Mouse (Mus musculus) forebrain, embryonic 10.5 days (tissue): ENCODE data around the gene Zscan4-ps3. TPM values are rescaled to one million over a fixed set of nuclear protein-coding genes. Genes with fewer than 3 reads are reported as not detected.
"Not testable (repeated sequence)": the region's sequence is repeated elsewhere in the genome, so short reads cannot be mapped to it uniquely, and the experiment has no call there.

Source experiments
- DNase-seq: peaks from one replicate; pipeline ENCODE4 v3.0.0-alpha.2; 2017; ENCODE audit warnings: low spot score; ENCODE audit errors: extremely low spot score
- H3K27ac ChIP-seq: fragments of 300-500 bp; sonication (generic); 2 replicates; pipeline ENCODE4 v1.5.1; 2016; ENCODE audit warnings: mild to moderate bottlenecking
- H3K27me3 ChIP-seq: fragments of 300-500 bp; sonication (generic); 2 replicates; pipeline ENCODE4 v1.6.1; 2016; ENCODE audit warnings: mild to moderate bottlenecking; ENCODE audit not compliant: poor library complexity, severe bottlenecking
- H3K36me3 ChIP-seq: fragments of 300-500 bp; sonication (generic); replicated peaks from 2 replicates; pipeline ENCODE4 v1.6.1; 2016; ENCODE audit warnings: mild to moderate bottlenecking, moderate library complexity
- H3K4me1 ChIP-seq: fragments of 300-500 bp; sonication (generic); 2 replicates; pipeline ENCODE4 v1.6.1; 2016
- H3K4me3 ChIP-seq: fragments of 300-500 bp; sonication (generic); 2 replicates; pipeline ENCODE4 v1.5.1; 2016; ENCODE audit warnings: mild to moderate bottlenecking, moderate library complexity
- H3K9me3 ChIP-seq: fragments of 300-500 bp; sonication (generic); 2 replicates; pipeline ENCODE4 v1.6.1; 2016; ENCODE audit warnings: mild to moderate bottlenecking, moderate library complexity
- WGBS: fragments of 180-500 bp; shearing (Covaris S2); methylation state at CpG from one replicate; pipeline ENCODE4 v1.1.7; 2016; 5-methylcytosine and 5-hydroxymethylcytosine counted together
- polyA plus RNA-seq: library from polyadenylated mRNA; unstranded; fragments of >200 nt; fragmentation: Nextera tagmentation; extraction: Ambion mirVana; gene quantifications from 2 replicates; pipeline ENCODE4 v1.2.1, GENCODE M21; 2016

Zscan4-ps3 gene
- not detected in 2 replicates for polyA plus RNA-seq

GRCm38 (mm10) chr7:11609008-11609407, at the start of gene Zscan4-ps3:
Gene Zscan4-ps3 (plus strand): TSS chr7:11609308.
- not testable (repeated sequence) for DNase-seq, H3K27ac ChIP-seq, H3K36me3 ChIP-seq, H3K4me1 ChIP-seq, H3K4me3 ChIP-seq, H3K27me3 ChIP-seq, H3K9me3 ChIP-seq
- WGBS = 86% methylated on average over 2 of the region's 2 CpGs

- H3K27me3 ChIP-seq, H3K36me3 ChIP-seq, DNase-seq, H3K4me3 ChIP-seq, H3K4me1 ChIP-seq, H3K27ac ChIP-seq: not testable (repeated sequence)
- H3K9me3 ChIP-seq = peaks cover 15% of the 10 kb centered on the region; the same call in 1 of the 2 replicates
- 9% methylated on average over 8 of the region's 8 CpGs for WGBS
These were observed 8.0 kb downstream of the Zscan4-ps3 start for GRCm38 (mm10) chr7:11617082-11617481.

Other genes with a start within 250 kb of the Zscan4-ps3 start
- gene Zscan4f, start 211.4 kb upstream of the Zscan4-ps3 start, polyA plus RNA-seq = not detected in 2 replicates
- gene Zscan4-ps2, start 95.0 kb upstream of the Zscan4-ps3 start, polyA plus RNA-seq = not detected in 2 replicates
- not detected in 2 replicates for gene Vmn1r72, start 70.8 kb downstream of the Zscan4-ps3 start, polyA plus RNA-seq
- gene Vmn1r73, start 121.0 kb downstream of the Zscan4-ps3 start, polyA plus RNA-seq = not detected in 2 replicates
- not detected in 2 replicates for gene Vmn1r74, start 224.7 kb downstream of the Zscan4-ps3 start, polyA plus RNA-seq